Mouse (Mus musculus) liver, embryonic 16.5 days (tissue): ENCODE results near the gene Bcl2l1. TPM values are rescaled to one million over a fixed set of nuclear protein-coding genes. Genes with fewer than 3 reads are reported as not detected.

Source experiments
- ATAC-seq: fragments of 200-750 bp; cut with Nextera tagmentation; 2 replicates; pipeline ENCODE4 v1.8.0; 2017; ENCODE audit warnings: low read depth, mild to moderate bottlenecking, moderate number of reproducible peaks, moderate library complexity
- H3K27ac ChIP-seq: fragments of 300-500 bp; sonication (generic); 2 replicates; pipeline ENCODE4 v1.5.1; 2014; ENCODE audit warnings: mild to moderate bottlenecking, low read length
- H3K27me3 ChIP-seq: fragments of 300-500 bp; sonication (generic); 2 replicates; pipeline ENCODE4 v1.6.1; 2014; ENCODE audit warnings: low read depth, low read length, mixed read lengths; ENCODE audit not compliant: control insufficient read depth, insufficient read depth
- H3K36me3 ChIP-seq: fragments of 300-500 bp; sonication (generic); 2 replicates; pipeline ENCODE4 v1.6.1; 2014; ENCODE audit warnings: mild to moderate bottlenecking; ENCODE audit not compliant: control insufficient read depth, insufficient read depth
- H3K4me1 ChIP-seq: fragments of 300-500 bp; sonication (generic); 2 replicates; pipeline ENCODE4 v1.6.1; 2014; ENCODE audit warnings: low read depth, low read length, mixed read lengths; ENCODE audit not compliant: control insufficient read depth
- H3K4me2 ChIP-seq: fragments of 300-500 bp; sonication (generic); 2 replicates; pipeline ENCODE4 v1.6.1; 2014; ENCODE audit warnings: low read depth, low read length, mixed read lengths
- H3K4me3 ChIP-seq: fragments of 300-500 bp; sonication (generic); 2 replicates; pipeline ENCODE4 v1.5.1; 2014; ENCODE audit warnings: low read depth, mild to moderate bottlenecking, low read length
- H3K9ac ChIP-seq: fragments of 300-500 bp; sonication (generic); 2 replicates; pipeline ENCODE4 v1.6.1; 2014; ENCODE audit warnings: low read depth, low read length
- H3K9me3 ChIP-seq: fragments of 300-500 bp; sonication (generic); replicated peaks from 2 replicates; pipeline ENCODE4 v1.6.1; 2016; ENCODE audit warnings: low read length; ENCODE audit not compliant: control insufficient read depth
- WGBS: fragments of 180-500 bp; shearing (Covaris S2); extraction: QIAGEN DNeasy Blood & Tissue Kit; methylation state at CpG from one replicate; pipeline ENCODE4 v1.1.7; 2014; ENCODE audit not compliant: insufficient replicate concordance; 5-methylcytosine and 5-hydroxymethylcytosine counted together
- polyA plus RNA-seq: library from polyadenylated mRNA; unstranded; fragments of >200 nt; fragmentation: Nextera tagmentation; extraction: Ambion mirVana; gene quantifications from 2 replicates; pipeline ENCODE4 v1.2.1, GENCODE M21; 2015

Gene Bcl2l1
- polyA plus RNA-seq, 1 experiment from 2014 or later = 241 TPM

GRCm38 (mm10) chr2:152847057-152847814, 15.7 kb upstream of the Bcl2l1 start:
- Histone ChIP-seq H3K27me3 (no peaks in the 10 kb centered on the region), H3K4me2 (peak overlapping the region; percentile 55), H3K4me1 (peaks cover 12% of the 10 kb centered on the region), H3K27ac (peak overlapping the region; percentile 54), H3K9ac (peak overlapping the region; percentile 43), H3K4me3 (peak overlapping the region; percentile 36), H3K36me3 (peaks cover 17% of the 10 kb centered on the region), H3K9me3 (no peaks in the 10 kb centered on the region)
- no peak for ATAC-seq
- WGBS = 10% methylated on average over 3 of the region's 3 CpGs

- peaks cover 5% of the 10 kb centered on the region; the same call in 1 of the 2 replicates for H3K4me1 ChIP-seq
- no peaks in the 10 kb centered on the region for H3K36me3 ChIP-seq
- ATAC-seq = no peak
- H3K9me3 ChIP-seq = no peaks in the 10 kb centered on the region
- no peak overlapping the region for H3K4me2 ChIP-seq
- 49% methylated on average over 3 of the region's 3 CpGs for WGBS
- H3K27me3 ChIP-seq = no peaks in the 10 kb centered on the region
- no peak overlapping the region for H3K4me3 ChIP-seq
- no peak overlapping the region for H3K9ac ChIP-seq
- H3K27ac ChIP-seq = no peak overlapping the region
Observed at GRCm38 (mm10) chr2:152842741-152843140, 11.2 kb upstream of the Bcl2l1 start.

- H3K27me3 ChIP-seq = no peaks in the 10 kb centered on the region
- H3K36me3 ChIP-seq = no peaks in the 10 kb centered on the region
- H3K4me3 ChIP-seq = no peak overlapping the region
- H3K27ac ChIP-seq = no peak overlapping the region
- 54% methylated on average over 2 of the region's 2 CpGs for WGBS
- no peak overlapping the region for H3K4me2 ChIP-seq
- no peak overlapping the region for H3K9ac ChIP-seq
- no peaks in the 10 kb centered on the region for H3K9me3 ChIP-seq
- no peak for ATAC-seq
- H3K4me1 ChIP-seq = peaks cover 4% of the 10 kb centered on the region; the same call in 1 of the 2 replicates
Observed at GRCm38 (mm10) chr2:152839256-152839655, 7.7 kb upstream of the Bcl2l1 start.

- peaks cover 3% of the 10 kb centered on the region for H3K36me3 ChIP-seq
- no peaks in the 10 kb centered on the region for H3K27me3 ChIP-seq
- H3K27ac ChIP-seq = peak overlapping the region; percentile 96
- peak overlapping the region; percentile 98 for H3K9ac ChIP-seq
- peak overlapping the region; percentile 75 for H3K4me2 ChIP-seq
- WGBS = 1% methylated on average over 31 of the region's 31 CpGs
- no peaks in the 10 kb centered on the region for H3K9me3 ChIP-seq
- H3K4me3 ChIP-seq = peak overlapping the region; percentile 88
- ATAC-seq = peak; percentile 77
- H3K4me1 ChIP-seq = peaks cover 46% of the 10 kb centered on the region
Observed at GRCm38 (mm10) chr2:152830021-152830921, 1.3 kb downstream of the Bcl2l1 start.

- Histone ChIP-seq H3K9me3 (no peaks in the 10 kb centered on the region), H3K9ac (peak overlapping the region; percentile 98), H3K4me2 (peak overlapping the region; percentile 75), H3K36me3 (peaks cover 3% of the 10 kb centered on the region), H3K4me1 (peaks cover 50% of the 10 kb centered on the region), H3K27me3 (no peaks in the 10 kb centered on the region), H3K4me3 (peak overlapping the region; percentile 88), H3K27ac (peak overlapping the region; percentile 96)
- WGBS = 61% methylated on average over 23 of the region's 23 CpGs
- ATAC-seq = no peak
Observed at GRCm38 (mm10) chr2:152829367-152829881, 2.1 kb downstream of the Bcl2l1 start.

GRCm38 (mm10) chr2:152828532-152828931, 3.0 kb downstream of the Bcl2l1 start:
- Histone ChIP-seq H3K9ac (peak overlapping the region; percentile 98), H3K27ac (peak overlapping the region; percentile 96), H3K9me3 (no peaks in the 10 kb centered on the region), H3K27me3 (no peaks in the 10 kb centered on the region), H3K4me2 (peak overlapping the region; percentile 75), H3K4me1 (peaks cover 59% of the 10 kb centered on the region), H3K36me3 (peaks cover 6% of the 10 kb centered on the region), H3K4me3 (peak overlapping the region; percentile 88)
- 33% methylated on average over 1 of the region's 1 CpGs for WGBS
- no peak for ATAC-seq

- H3K9me3 ChIP-seq = no peaks in the 10 kb centered on the region
- peaks cover 61% of the 10 kb centered on the region for H3K4me1 ChIP-seq
- 72% methylated on average over 4 of the region's 4 CpGs for WGBS
- H3K27me3 ChIP-seq = no peaks in the 10 kb centered on the region
- H3K27ac ChIP-seq = peak overlapping the region; percentile 96
- ATAC-seq = no peak
- H3K4me3 ChIP-seq = peak overlapping the region; percentile 88
- peaks cover 6% of the 10 kb centered on the region for H3K36me3 ChIP-seq
- peak overlapping the region; percentile 75 for H3K4me2 ChIP-seq
- peak overlapping the region; percentile 98 for H3K9ac ChIP-seq
Observed at GRCm38 (mm10) chr2:152828011-152828370, 3.5 kb downstream of the Bcl2l1 start.

GRCm38 (mm10) chr2:152827321-152828010, 4.1 kb downstream of the Bcl2l1 start:
- H3K4me2 ChIP-seq = peak overlapping the region; percentile 75
- peak overlapping the region; percentile 98 for H3K9ac ChIP-seq
- peaks cover 61% of the 10 kb centered on the region for H3K4me1 ChIP-seq

More at GRCm38 (mm10) chr2:152827321-152828010, 4.1 kb downstream of the Bcl2l1 start:
- H3K9me3 ChIP-seq = no peaks in the 10 kb centered on the region
- H3K36me3 ChIP-seq = peaks cover 6% of the 10 kb centered on the region
- no peak for ATAC-seq
- peak overlapping the region; percentile 88 for H3K4me3 ChIP-seq
- H3K27me3 ChIP-seq = no peaks in the 10 kb centered on the region
- peak overlapping the region; percentile 96 for H3K27ac ChIP-seq
- 74% methylated on average over 8 of the region's 8 CpGs for WGBS
